Mouse (Mus musculus) C2C12 (cell line): ENCODE results near the gene Sgtb.

Experiments
- CEBPB ChIP-seq: IDR thresholded peaks from one replicate; pipeline ENCODE4 v1.6.1; 2011; ENCODE audit warnings: low read depth, mild to moderate bottlenecking, control low read depth, moderate library complexity
- CTCF ChIP-seq: IDR thresholded peaks from one replicate; pipeline ENCODE4 v1.5.1; 2011; ENCODE audit not compliant: control insufficient read depth, insufficient read depth, insufficient read length
- USF1 ChIP-seq: IDR thresholded peaks from one replicate; pipeline ENCODE4 v1.6.1; 2011; ENCODE audit warnings: low read depth, mild to moderate bottlenecking, control low read depth, moderate library complexity

DNA sequence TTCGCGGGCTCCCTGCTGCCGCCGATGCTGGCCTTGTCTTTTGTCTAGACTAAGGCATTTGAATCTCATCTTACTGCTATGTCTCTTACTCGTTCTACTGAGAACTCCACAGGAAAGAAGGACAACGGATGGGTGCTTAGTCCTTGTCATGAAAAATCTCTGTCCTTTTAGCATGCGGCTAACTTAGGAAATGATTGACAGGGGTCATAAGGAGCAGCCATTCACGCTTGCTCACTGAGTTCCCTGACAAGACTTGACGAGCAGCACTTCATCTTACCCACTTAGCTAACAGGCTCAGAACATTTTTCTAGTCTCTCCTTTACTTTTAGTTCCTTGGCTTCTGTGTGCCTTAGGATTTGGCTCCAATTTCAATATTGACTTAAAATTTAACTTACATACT lies 35.3 kb downstream of the Sgtb start:
- TF ChIP-seq CTCF (no peak), USF1 (no peak), CEBPB (no peak)
